Mouse (Mus musculus) lung, postnatal 0 days (tissue): Measurements from ENCODE around the gene Lgr6. TPM values are rescaled to one million over a fixed set of nuclear protein-coding genes. Genes with fewer than 3 reads are reported as not detected.

Experiments used
- ATAC-seq: fragments of 200-750 bp; cut with Nextera tagmentation; 2 replicates; pipeline ENCODE4 v1.8.0; 2017; ENCODE audit warnings: moderate library complexity
- DNase-seq: peaks from one replicate; pipeline ENCODE4 v3.0.0-alpha.2; 2016; ENCODE audit warnings: low spot score
- H3K27ac ChIP-seq: fragments of 300-500 bp; sonication (generic); 2 replicates; pipeline ENCODE4 v1.5.1; 2014; ENCODE audit warnings: antibody characterized with exemption, mild to moderate bottlenecking, low read length, mixed read lengths
- H3K27me3 ChIP-seq: fragments of 300-500 bp; sonication (generic); replicated peaks from 2 replicates; pipeline ENCODE4 v1.6.1; 2014; ENCODE audit warnings: low read length, mixed read lengths; ENCODE audit not compliant: insufficient read depth
- H3K36me3 ChIP-seq: fragments of 300-500 bp; sonication (generic); 2 replicates; pipeline ENCODE4 v1.6.1; 2014; ENCODE audit warnings: low read length, mixed read lengths; ENCODE audit not compliant: insufficient read depth
- H3K4me1 ChIP-seq: fragments of 300-500 bp; sonication (generic); 2 replicates; pipeline ENCODE4 v1.6.1; 2014; ENCODE audit warnings: antibody characterized with exemption, low read depth, low read length, mixed read lengths; ENCODE audit not compliant: insufficient read depth
- H3K4me2 ChIP-seq: fragments of 300-500 bp; sonication (generic); replicated peaks from 2 replicates; pipeline ENCODE4 v1.6.1; 2014; ENCODE audit warnings: low read depth, mild to moderate bottlenecking, low read length, moderate library complexity, mixed read lengths
- H3K4me3 ChIP-seq: fragments of 300-500 bp; sonication (generic); 2 replicates; pipeline ENCODE4 v1.5.1; 2014; ENCODE audit warnings: low read depth, low read length
- H3K9ac ChIP-seq: fragments of 300-500 bp; sonication (generic); replicated peaks from 2 replicates; pipeline ENCODE4 v1.6.1; 2014; ENCODE audit warnings: low read depth, mild to moderate bottlenecking
- H3K9me3 ChIP-seq: fragments of 300-500 bp; sonication (generic); 2 replicates; pipeline ENCODE4 v1.6.1; 2016; ENCODE audit warnings: low read length, mixed read lengths
- CTCF ChIP-seq: IDR thresholded peaks from 2 replicates; pipeline ENCODE4 v1.5.1; 2016; ENCODE audit warnings: antibody characterized with exemption, mild to moderate bottlenecking
- EP300 ChIP-seq: IDR thresholded peaks from 2 replicates; pipeline ENCODE4 v1.6.1; 2016; ENCODE audit warnings: antibody characterized with exemption, mild to moderate bottlenecking, control low read depth
- WGBS: fragments of 180-500 bp; shearing (Covaris S2); extraction: QIAGEN DNeasy Blood & Tissue Kit; methylation state at CpG from one replicate; pipeline ENCODE4 v1.1.7; 2014; 5-methylcytosine and 5-hydroxymethylcytosine counted together
- polyA plus RNA-seq: library from polyadenylated mRNA; unstranded; fragments of >200 nt; fragmentation: Nextera tagmentation; extraction: Ambion mirVana; gene quantifications from 2 replicates; pipeline ENCODE4 v1.2.1, GENCODE M21; 2015

The Lgr6 gene
- polyA plus RNA-seq, 1 experiment from 2014 or later, result 2.9 TPM

DNA sequence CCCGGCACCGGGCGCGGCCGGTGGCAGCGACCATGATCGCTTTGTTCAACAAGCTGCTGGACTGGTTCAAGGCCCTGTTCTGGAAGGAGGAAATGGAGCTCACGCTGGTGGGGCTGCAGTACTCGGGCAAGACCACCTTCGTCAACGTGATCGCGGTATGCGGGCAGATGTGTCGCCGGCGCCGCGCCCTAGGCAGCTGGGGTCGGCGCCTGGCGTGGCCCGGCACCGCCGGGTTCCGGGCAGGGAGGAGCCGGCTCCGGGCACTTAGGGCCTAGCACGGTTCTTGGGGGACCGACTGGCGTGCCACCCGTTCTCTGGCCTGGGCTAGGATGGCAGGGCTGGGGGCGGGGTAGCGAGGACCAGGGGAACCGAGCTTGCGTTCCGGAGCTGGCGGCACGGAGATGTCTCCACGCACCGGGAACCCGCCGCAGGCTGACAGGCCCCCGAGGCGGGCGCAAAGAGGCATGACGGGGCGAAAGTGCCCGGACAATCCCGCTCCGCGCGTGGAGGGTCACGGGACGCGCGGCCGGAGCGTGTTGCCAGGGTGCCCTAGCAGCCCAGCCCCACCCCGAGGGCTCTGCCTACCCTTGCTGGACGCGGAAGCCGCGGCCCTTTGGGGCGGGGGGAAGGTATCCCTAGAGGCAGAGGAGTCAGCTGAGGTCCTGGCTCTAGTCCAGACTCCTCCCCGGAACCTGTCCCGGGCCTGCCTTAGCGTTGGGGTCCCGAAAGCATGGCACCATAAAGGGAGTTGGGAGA, 42.0 kb upstream of the Lgr6 start:
- no peak for TF ChIP-seq CTCF
- ATAC-seq (peak; percentile 86), DNase-seq (peak; percentile 88)
- WGBS, result under 1% methylated on average over 59 of the region's 69 CpGs
- peak overlapping the region; percentile 96 for H3K4me3 ChIP-seq
- peak overlapping the region; percentile 93 for H3K27ac ChIP-seq
- H3K4me2 ChIP-seq, result peak overlapping the region; percentile 75
- H3K4me1 ChIP-seq, result peaks cover 6% of the 10 kb centered on the region; the same call in 1 of the 2 replicates
- H3K9me3 ChIP-seq, result no peaks in the 10 kb centered on the region
- H3K36me3 ChIP-seq, result peaks cover 4% of the 10 kb centered on the region; the same call in 1 of the 2 replicates
- no peaks in the 10 kb centered on the region for H3K27me3 ChIP-seq
- H3K9ac ChIP-seq, result peak overlapping the region; percentile 92

DNA sequence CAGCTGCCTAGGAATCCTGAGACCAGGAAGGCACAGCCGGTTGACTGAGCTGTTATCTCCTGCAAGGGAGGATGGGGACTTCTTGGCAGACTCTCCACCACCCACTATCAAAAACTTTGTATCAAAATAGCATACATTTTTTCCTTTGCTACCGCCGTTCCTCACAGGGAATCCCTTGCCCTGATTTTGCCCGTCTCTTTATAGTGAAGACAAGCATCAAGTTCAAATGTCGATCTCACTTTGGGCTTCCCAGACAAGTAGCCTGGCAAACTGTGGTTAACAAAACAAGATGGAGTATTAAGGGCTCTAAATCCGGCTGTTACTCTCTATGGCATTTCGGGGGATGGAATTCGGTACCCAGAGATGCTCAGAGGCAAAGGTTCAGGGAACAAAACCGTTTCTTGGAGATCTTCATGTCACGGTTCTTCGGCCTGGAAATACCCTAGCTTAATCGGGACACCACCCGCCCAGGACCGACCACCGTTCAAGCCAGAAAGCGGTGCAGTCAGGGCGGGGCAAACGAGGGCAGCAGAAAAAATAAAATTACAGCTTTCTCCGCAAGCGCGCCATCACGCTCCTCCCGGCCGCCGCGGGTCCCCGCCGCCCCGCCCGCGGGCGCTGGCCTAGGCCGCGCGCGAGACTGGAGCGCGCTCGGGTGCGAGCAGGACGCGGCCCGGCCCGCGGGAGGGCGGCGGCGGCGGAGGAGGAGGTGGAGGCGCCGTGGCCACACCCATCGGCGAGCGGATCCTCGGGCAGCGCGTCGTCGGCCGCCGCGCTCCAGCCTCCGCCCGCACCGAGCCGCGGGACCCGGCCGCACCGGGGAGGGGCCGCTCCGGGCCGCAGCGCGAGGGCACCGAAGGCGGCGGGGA, 41.2 kb upstream of the Lgr6 start, which contains the start of gene Arl8a:
Gene Arl8a (plus strand): TSS at position 748 of the 869 bp plus-strand sequence.
- Histone ChIP-seq H3K36me3 (peaks cover 3% of the 10 kb centered on the region; the same call in 1 of the 2 replicates), H3K4me1 (peaks cover 6% of the 10 kb centered on the region; the same call in 1 of the 2 replicates), H3K4me2 (peak within 1 kb of the TSS; percentile 75), H3K27me3 (no peaks in the 10 kb centered on the region), H3K27ac (peak within 1 kb of the TSS; percentile 93), H3K9me3 (no peaks in the 10 kb centered on the region), H3K9ac (peak within 1 kb of the TSS; percentile 92), H3K4me3 (peak within 1 kb of the TSS; percentile 96)
- TF ChIP-seq CTCF (no peak), EP300 (no peak)
- peak; percentile 92 for ATAC-seq
- peak; percentile 91 for DNase-seq
- WGBS, result under 1% methylated on average over 73 of the region's 78 CpGs

DNA sequence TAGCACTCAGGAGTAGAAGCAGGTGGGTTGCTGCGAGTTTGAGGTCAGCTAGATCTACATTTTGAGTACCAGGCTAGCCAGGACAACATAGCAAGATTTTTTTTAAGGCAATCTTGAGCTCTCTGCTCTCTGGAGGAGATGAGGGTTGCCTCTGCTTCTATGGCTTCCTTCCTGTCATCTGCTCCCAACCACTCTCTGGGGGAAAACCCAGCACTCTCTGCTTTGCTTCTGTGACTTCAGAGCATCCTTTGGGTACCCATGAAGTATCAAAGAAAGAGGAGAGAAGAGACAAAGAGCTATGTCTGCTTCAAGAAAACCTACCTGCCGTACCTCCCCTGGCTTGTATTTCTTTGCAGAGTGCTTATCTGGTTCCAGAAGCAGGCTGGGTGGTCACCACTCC, 38.9 kb upstream of the Lgr6 start:
- Histone ChIP-seq H3K27me3 (no peaks in the 10 kb centered on the region), H3K4me1 (peaks cover 6% of the 10 kb centered on the region; the same call in 1 of the 2 replicates), H3K9me3 (no peaks in the 10 kb centered on the region), H3K4me2 (no peak overlapping the region), H3K4me3 (no peak overlapping the region), H3K9ac (no peak overlapping the region), H3K27ac (no peak overlapping the region), H3K36me3 (no peaks in the 10 kb centered on the region)
- DNase-seq, result no peak
- TF ChIP-seq EP300 (no peak), CTCF (no peak)
- 76% methylated on average over 2 of the region's 2 CpGs for WGBS
- no peak for ATAC-seq

GRCm38 (mm10) chr1:135142452-135142851, 37.4 kb upstream of the Lgr6 start:
- TF ChIP-seq EP300, result no peak
- TF ChIP-seq CTCF, result no peak
- Histone ChIP-seq H3K9me3 (no peaks in the 10 kb centered on the region), H3K4me1 (no peaks in the 10 kb centered on the region; the same call in 1 of the 2 replicates), H3K27me3 (no peaks in the 10 kb centered on the region), H3K4me3 (no peak overlapping the region), H3K27ac (no peak overlapping the region), H3K9ac (no peak overlapping the region), H3K4me2 (no peak overlapping the region), H3K36me3 (no peaks in the 10 kb centered on the region)
- ATAC-seq (no peak), DNase-seq (no peak)
- WGBS, result 57% methylated on average over 2 of the region's 2 CpGs

- Histone ChIP-seq H3K9ac (no peak overlapping the region), H3K27me3 (no peaks in the 10 kb centered on the region), H3K4me2 (no peak overlapping the region), H3K36me3 (no peaks in the 10 kb centered on the region), H3K9me3 (no peaks in the 10 kb centered on the region), H3K4me3 (no peak overlapping the region), H3K27ac (no peak overlapping the region), H3K4me1 (no peaks in the 10 kb centered on the region)
- ATAC-seq, result no peak
- TF ChIP-seq CTCF, result no peak
- no peak for TF ChIP-seq EP300
- 67% methylated on average over 2 of the region's 2 CpGs for WGBS
- no peak for DNase-seq
Observed at GRCm38 (mm10) chr1:135139906-135140305, 34.8 kb upstream of the Lgr6 start.

DNA sequence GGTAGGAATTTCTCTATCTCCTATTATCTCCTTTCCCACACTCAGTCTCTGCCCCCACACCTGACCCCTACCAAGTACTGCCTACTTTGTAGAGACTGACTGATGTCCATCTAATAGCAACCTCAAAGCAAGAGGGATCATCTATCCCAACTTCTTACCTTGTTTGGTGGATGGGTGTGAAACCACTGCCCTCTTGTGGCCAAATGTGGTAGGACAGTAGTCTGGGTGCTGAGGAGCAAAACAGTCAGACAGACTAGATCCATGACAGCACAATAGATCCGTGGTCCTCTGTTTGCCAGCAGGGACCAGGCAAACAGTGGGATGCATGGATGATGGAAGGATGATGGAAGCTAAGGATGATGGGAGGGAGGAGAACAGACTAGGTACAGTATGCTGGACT, 31.4 kb upstream of the Lgr6 start:
- TF ChIP-seq CTCF, result peak; percentile 100
- TF ChIP-seq EP300, result no peak
- no peaks in the 10 kb centered on the region for H3K27me3 ChIP-seq
- no peak overlapping the region for H3K27ac ChIP-seq
- no peaks in the 10 kb centered on the region for H3K36me3 ChIP-seq
- no peak overlapping the region for H3K4me2 ChIP-seq
- H3K4me1 ChIP-seq, result no peaks in the 10 kb centered on the region
- 4% methylated on average over 1 of the region's 1 CpGs for WGBS
- no peak; the same call in 1 of the 2 replicates for ATAC-seq
- H3K4me3 ChIP-seq, result no peak overlapping the region
- peak; percentile 66 for DNase-seq
- H3K9ac ChIP-seq, result no peak overlapping the region
- no peaks in the 10 kb centered on the region for H3K9me3 ChIP-seq
